Mouse (Mus musculus): Measurements from ENCODE around the gene Arid1b. TPM values are rescaled to one million over a fixed set of nuclear protein-coding genes. Genes with fewer than 3 reads are reported as not detected.
"Not testable (repeated sequence)": the region's sequence is repeated elsewhere in the genome, so short reads cannot be mapped to it uniquely, and the experiment has no call there.

The Arid1b gene
- polyA plus RNA-seq, 1 experiment from 2014 or later = 12.2 TPM

GRCm38 (mm10) chr17:5109343-5109742, 115.2 kb downstream of the Arid1b start:
- Histone ChIP-seq H3K9ac (ENCODE audit: low read length) (no peak overlapping the region), H3K4me3 (ENCODE audit: low read depth, low read length) (no peak overlapping the region), H3K36me3 (ENCODE audit: control insufficient read depth, insufficient read depth, low read length) (no peaks in the 10 kb centered on the region), H3K4me2 (no peak overlapping the region), H3K27me3 (ENCODE audit: control insufficient read depth, insufficient read depth, low read length) (no peaks in the 10 kb centered on the region), H3K27ac (ENCODE audit: low read depth, low read length) (no peak overlapping the region), H3K4me1 (ENCODE audit: control insufficient read depth, insufficient read depth, low read length) (peaks cover 13% of the 10 kb centered on the region), H3K9me3 (ENCODE audit: control insufficient read depth, low read length) (no peaks in the 10 kb centered on the region)
- no peak for ATAC-seq (ENCODE audit: low FRiP score)
- 93% methylated on average over 8 of the region's 8 CpGs for WGBS
- DNase-seq (ENCODE audit: low spot score, missing footprints) = no peak

DNA sequence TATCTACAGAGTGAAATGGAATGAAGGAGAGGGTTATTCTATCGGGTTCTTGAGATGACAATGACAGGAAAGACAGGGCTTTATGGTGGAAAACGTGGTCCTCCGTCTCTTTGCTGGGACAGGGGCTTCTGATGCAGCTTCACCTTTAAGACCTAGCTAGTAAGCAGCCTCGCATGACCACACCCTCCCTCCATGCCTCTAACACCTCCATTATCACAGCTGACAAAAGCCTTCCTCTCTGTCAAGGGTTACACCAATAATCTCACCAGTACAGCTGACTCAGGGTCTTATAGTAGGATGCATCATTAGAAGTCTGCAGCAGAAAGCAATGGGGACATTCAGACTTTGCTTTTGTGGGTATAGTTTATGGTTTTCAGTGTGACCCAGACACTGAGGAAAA, 116.0 kb downstream of the Arid1b start:
- Histone ChIP-seq H3K27me3 (ENCODE audit: control insufficient read depth, insufficient read depth, low read length) (no peaks in the 10 kb centered on the region), H3K9ac (ENCODE audit: low read length) (no peak overlapping the region), H3K4me1 (ENCODE audit: control insufficient read depth, insufficient read depth, low read length) (peaks cover 7% of the 10 kb centered on the region), H3K4me2 (no peak overlapping the region), H3K9me3 (ENCODE audit: control insufficient read depth, low read length) (no peaks in the 10 kb centered on the region), H3K4me3 (ENCODE audit: low read depth, low read length) (no peak overlapping the region), H3K27ac (ENCODE audit: low read depth, low read length) (no peak overlapping the region), H3K36me3 (ENCODE audit: control insufficient read depth, insufficient read depth, low read length) (no peaks in the 10 kb centered on the region)
- WGBS = 83% methylated on average over 4 of the region's 4 CpGs
- no peak for DNase-seq (ENCODE audit: low spot score, missing footprints)
- ATAC-seq (ENCODE audit: low FRiP score) = no peak

- not testable (repeated sequence) for H3K4me3 ChIP-seq (ENCODE audit: low read depth, low read length); ATAC-seq (ENCODE audit: low FRiP score); H3K36me3 ChIP-seq (ENCODE audit: control insufficient read depth, insufficient read depth, low read length); H3K4me2 ChIP-seq; H3K9me3 ChIP-seq (ENCODE audit: control insufficient read depth, low read length); H3K9ac ChIP-seq (ENCODE audit: low read length); H3K27ac ChIP-seq (ENCODE audit: low read depth, low read length); H3K27me3 ChIP-seq (ENCODE audit: control insufficient read depth, insufficient read depth, low read length); DNase-seq (ENCODE audit: low spot score, missing footprints); H3K4me1 ChIP-seq (ENCODE audit: control insufficient read depth, insufficient read depth, low read length)
- WGBS = 96% methylated on average over 5 of the region's 5 CpGs
Measured at GRCm38 (mm10) chr17:5110981-5111380, 116.8 kb downstream of the Arid1b start.

- no peak overlapping the region for H3K9ac ChIP-seq (ENCODE audit: low read length)
- WGBS = 92% methylated on average over 4 of the region's 4 CpGs
- H3K4me1 ChIP-seq (ENCODE audit: control insufficient read depth, insufficient read depth, low read length) = no peaks in the 10 kb centered on the region
- no peak overlapping the region for H3K4me2 ChIP-seq
- no peak for ATAC-seq (ENCODE audit: low FRiP score)
- no peaks in the 10 kb centered on the region for H3K27me3 ChIP-seq (ENCODE audit: control insufficient read depth, insufficient read depth, low read length)
- no peak overlapping the region for H3K27ac ChIP-seq (ENCODE audit: low read depth, low read length)
- no peak for DNase-seq (ENCODE audit: low spot score, missing footprints)
- H3K4me3 ChIP-seq (ENCODE audit: low read depth, low read length) = no peak overlapping the region
- no peaks in the 10 kb centered on the region for H3K36me3 ChIP-seq (ENCODE audit: control insufficient read depth, insufficient read depth, low read length)
- no peaks in the 10 kb centered on the region for H3K9me3 ChIP-seq (ENCODE audit: control insufficient read depth, low read length)
Measured at GRCm38 (mm10) chr17:5112116-5112515, 118.0 kb downstream of the Arid1b start.

- no peak for DNase-seq (ENCODE audit: low spot score, missing footprints)
- Histone ChIP-seq H3K27me3 (ENCODE audit: control insufficient read depth, insufficient read depth, low read length) (no peaks in the 10 kb centered on the region), H3K9me3 (ENCODE audit: control insufficient read depth, low read length) (no peaks in the 10 kb centered on the region), H3K9ac (ENCODE audit: low read length) (no peak overlapping the region), H3K4me2 (no peak overlapping the region), H3K27ac (ENCODE audit: low read depth, low read length) (no peak overlapping the region), H3K36me3 (ENCODE audit: control insufficient read depth, insufficient read depth, low read length) (no peaks in the 10 kb centered on the region), H3K4me1 (ENCODE audit: control insufficient read depth, insufficient read depth, low read length) (0 out of 2 replicates have a peak, but pooled peaks cover 1% of the 10 kb centered on the region), H3K4me3 (ENCODE audit: low read depth, low read length) (no peak overlapping the region)
- WGBS = 88% methylated on average over 6 of the region's 6 CpGs
- ATAC-seq (ENCODE audit: low FRiP score) = no peak
Measured at GRCm38 (mm10) chr17:5115952-5116351, 121.8 kb downstream of the Arid1b start.

DNA sequence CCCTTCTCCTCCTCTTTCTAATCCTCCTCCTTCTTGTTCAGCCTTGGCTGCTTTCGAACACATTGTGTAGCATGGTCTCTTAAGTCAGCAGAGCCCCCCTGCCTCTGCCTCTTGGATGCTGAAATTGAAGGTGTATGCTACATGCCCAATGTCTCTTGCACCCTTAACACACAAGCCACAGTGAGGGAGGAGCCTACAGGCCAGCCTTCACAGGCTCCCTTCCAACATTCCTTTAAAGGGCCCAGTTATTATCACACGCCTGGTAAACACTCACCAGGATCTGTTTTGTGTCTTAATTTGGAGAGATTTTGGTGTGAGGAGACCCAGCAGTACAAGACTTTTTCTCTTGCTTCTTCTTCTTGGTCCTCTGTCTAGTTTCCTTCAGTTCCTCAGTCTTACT, 122.9 kb downstream of the Arid1b start:
- Histone ChIP-seq H3K4me1 (ENCODE audit: control insufficient read depth, insufficient read depth, low read length) (0 out of 2 replicates have a peak, but pooled peaks cover 2% of the 10 kb centered on the region), H3K27me3 (ENCODE audit: control insufficient read depth, insufficient read depth, low read length) (no peaks in the 10 kb centered on the region), H3K36me3 (ENCODE audit: control insufficient read depth, insufficient read depth, low read length) (no peaks in the 10 kb centered on the region), H3K4me3 (ENCODE audit: low read depth, low read length) (no peak overlapping the region), H3K27ac (ENCODE audit: low read depth, low read length) (no peak overlapping the region), H3K9me3 (ENCODE audit: control insufficient read depth, low read length) (no peaks in the 10 kb centered on the region), H3K9ac (ENCODE audit: low read length) (no peak overlapping the region), H3K4me2 (no peak overlapping the region)
- WGBS = 67% methylated on average over 2 of the region's 2 CpGs
- DNase-seq (ENCODE audit: low spot score, missing footprints) (no peak), ATAC-seq (ENCODE audit: low FRiP score) (no peak)

DNA sequence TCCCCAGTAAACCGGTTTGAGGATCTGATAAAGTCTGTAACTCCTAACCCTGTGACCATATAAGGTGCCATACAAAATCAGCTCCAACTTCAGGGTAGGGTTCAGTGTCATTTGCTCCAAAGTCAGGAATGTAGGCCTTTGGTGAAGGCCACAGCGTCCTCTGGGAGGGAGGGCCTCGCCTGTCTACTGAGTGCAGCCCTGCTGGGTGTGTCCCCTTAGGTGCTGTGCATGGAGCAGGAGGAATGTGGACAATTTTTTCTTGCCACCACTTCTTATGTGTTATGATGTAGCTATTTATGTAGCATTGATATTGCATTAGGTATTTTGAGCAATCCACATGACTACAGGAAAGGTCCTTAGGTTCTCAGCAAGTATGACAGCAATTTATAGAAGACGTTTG, 124.0 kb downstream of the Arid1b start:
- WGBS = 89% methylated on average over 4 of the region's 4 CpGs
- ATAC-seq (ENCODE audit: low FRiP score) = no peak
- no peaks in the 10 kb centered on the region for H3K36me3 ChIP-seq (ENCODE audit: control insufficient read depth, insufficient read depth, low read length)

DNA sequence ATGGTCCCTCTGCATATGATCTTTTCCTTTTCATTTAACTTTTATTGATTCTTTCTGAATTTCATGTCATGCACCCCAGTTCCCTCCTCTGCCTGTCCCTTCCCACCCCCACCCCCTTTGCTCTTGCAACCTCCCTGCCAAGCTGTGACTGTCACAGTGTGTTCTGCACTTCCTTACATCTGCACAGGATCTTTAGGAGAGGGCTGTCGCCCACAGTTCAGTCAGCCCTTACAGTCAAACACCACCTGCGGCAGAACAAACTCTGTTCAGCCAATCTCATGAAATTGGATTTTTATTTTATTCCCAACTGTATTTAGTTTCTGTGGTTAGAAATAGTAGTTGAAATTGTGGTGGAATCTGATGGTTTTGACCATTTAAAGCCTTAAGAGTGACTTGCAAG, 130.5 kb downstream of the Arid1b start:
- ATAC-seq (ENCODE audit: low FRiP score) (no peak), DNase-seq (ENCODE audit: low spot score, missing footprints) (no peak)
- 75% methylated on average over 2 of the region's 2 CpGs for WGBS
- Histone ChIP-seq H3K9me3 (ENCODE audit: control insufficient read depth, low read length) (no peaks in the 10 kb centered on the region), H3K4me3 (ENCODE audit: low read depth, low read length) (no peak overlapping the region), H3K36me3 (ENCODE audit: control insufficient read depth, insufficient read depth, low read length) (no peaks in the 10 kb centered on the region), H3K9ac (ENCODE audit: low read length) (no peak overlapping the region), H3K27ac (ENCODE audit: low read depth, low read length) (no peak overlapping the region), H3K4me2 (no peak overlapping the region), H3K4me1 (ENCODE audit: control insufficient read depth, insufficient read depth, low read length) (0 out of 2 replicates have a peak, but pooled peaks cover 4% of the 10 kb centered on the region), H3K27me3 (ENCODE audit: control insufficient read depth, insufficient read depth, low read length) (no peaks in the 10 kb centered on the region)

More for the DNA sequence above, 124.0 kb downstream of the Arid1b start:
- Histone ChIP-seq H3K27ac (ENCODE audit: low read depth, low read length) (no peak overlapping the region), H3K4me2 (no peak overlapping the region), H3K27me3 (ENCODE audit: control insufficient read depth, insufficient read depth, low read length) (no peaks in the 10 kb centered on the region), H3K9me3 (ENCODE audit: control insufficient read depth, low read length) (no peaks in the 10 kb centered on the region), H3K9ac (ENCODE audit: low read length) (no peak overlapping the region), H3K4me3 (ENCODE audit: low read depth, low read length) (no peak overlapping the region), H3K4me1 (ENCODE audit: control insufficient read depth, insufficient read depth, low read length) (0 out of 2 replicates have a peak, but pooled peaks cover 2% of the 10 kb centered on the region)
- DNase-seq (ENCODE audit: low spot score, missing footprints) = no peak

GRCm38 (mm10) chr17:5125084-5125855, 131.1 kb downstream of the Arid1b start:
- DNase-seq (ENCODE audit: low spot score, missing footprints) (no peak), ATAC-seq (ENCODE audit: low FRiP score) (no peak)
- 0 out of 2 replicates have a peak, but pooled peaks cover 4% of the 10 kb centered on the region for H3K4me1 ChIP-seq (ENCODE audit: control insufficient read depth, insufficient read depth, low read length)
- no peaks in the 10 kb centered on the region for H3K36me3 ChIP-seq (ENCODE audit: control insufficient read depth, insufficient read depth, low read length)
- H3K9ac ChIP-seq (ENCODE audit: low read length) = no peak overlapping the region
- no peaks in the 10 kb centered on the region for H3K27me3 ChIP-seq (ENCODE audit: control insufficient read depth, insufficient read depth, low read length)
- no peak overlapping the region for H3K4me2 ChIP-seq
- H3K4me3 ChIP-seq (ENCODE audit: low read depth, low read length) = no peak overlapping the region
- WGBS = 78% methylated on average over 5 of the region's 5 CpGs
- no peaks in the 10 kb centered on the region for H3K9me3 ChIP-seq (ENCODE audit: control insufficient read depth, low read length)
- no peak overlapping the region for H3K27ac ChIP-seq (ENCODE audit: low read depth, low read length)
